Mouse (Mus musculus): ENCODE data around the gene Foxd1.

Gene Foxd1

DNA sequence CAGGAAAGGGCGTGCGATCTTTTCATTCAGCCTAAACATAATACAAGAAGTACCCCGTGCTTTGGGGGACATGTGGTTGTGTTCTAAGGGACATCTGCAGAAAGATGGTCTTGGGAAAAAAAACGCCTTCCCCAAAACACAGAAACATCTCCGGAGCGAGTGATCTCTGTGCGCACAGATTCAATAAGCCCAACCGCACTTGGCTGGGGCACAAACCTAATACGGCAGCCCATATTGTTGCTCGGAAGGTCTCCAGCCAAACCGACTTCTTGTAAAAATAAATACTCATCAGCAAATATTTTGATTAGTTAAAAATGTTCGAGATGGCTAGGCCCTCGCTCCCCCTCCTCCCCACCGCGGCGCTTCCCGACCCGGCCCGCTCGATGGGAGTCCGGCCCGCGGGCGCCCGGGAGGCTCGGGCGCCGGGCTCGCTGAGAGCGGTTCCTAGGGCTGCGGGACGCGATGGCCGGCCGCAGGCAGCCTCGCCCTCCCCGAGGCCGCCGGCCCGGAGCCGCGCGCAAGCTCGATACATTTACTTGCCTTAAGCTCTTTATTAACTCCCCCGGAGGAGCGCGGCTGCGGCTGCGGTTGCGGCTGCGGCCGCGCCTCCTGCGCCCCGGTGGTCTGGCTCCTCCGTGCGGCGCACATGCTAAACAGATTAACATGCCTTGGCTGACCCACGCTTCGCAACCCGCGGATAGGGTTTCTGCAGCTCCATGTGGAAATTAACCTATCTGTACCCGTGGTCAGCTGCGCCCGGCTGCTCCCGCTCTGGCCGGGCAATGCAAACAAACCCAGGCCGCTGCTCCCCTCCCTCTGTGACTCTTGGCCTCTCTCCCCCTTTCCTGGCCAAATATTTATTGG, 37.0 kb downstream of the Foxd1 start:
- DNase-seq: peak; percentile 6

- DNase-seq: no peak
Measured at GRCm38 (mm10) chr13:98391635-98391990, 37.6 kb downstream of the Foxd1 start.

GRCm38 (mm10) chr13:98392031-98392430, 38.0 kb downstream of the Foxd1 start:
- no peak for DNase-seq

DNA sequence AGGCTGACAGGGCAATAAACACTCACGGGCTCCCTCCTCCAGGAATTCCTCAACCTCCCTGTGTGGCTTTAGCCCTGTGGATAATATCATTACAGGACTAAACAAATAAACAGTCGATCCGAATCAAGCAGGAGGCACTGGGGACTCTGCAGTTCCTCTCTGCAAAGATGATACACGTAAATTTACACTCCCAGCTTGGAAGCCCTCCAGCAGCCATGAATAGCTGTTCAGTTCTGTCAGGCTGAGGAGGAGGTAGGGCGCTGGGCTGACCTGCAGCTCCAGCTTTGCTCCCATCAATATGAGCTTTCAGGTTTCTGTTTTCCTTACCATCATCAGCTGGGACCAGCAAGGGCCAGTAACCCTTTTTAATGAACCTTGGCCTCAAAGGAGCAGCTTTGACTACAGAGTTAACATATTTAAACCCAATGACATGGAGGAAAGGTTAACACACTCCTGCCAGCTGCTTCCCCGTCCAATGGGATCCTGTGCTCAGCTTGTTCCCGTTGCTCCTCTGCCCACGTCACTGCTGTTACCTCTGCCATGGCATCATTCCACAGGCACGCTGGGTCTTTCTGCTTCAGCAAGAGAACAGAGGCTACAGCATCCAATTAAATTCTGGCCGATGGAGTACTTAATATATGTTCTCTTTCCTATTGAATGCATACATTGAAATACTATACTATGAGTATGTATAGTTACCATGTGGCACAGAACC, 39.5 kb downstream of the Foxd1 start:
- DNase-seq: no peak
